Mouse (Mus musculus) NIH3T3 (cell line): ENCODE measurements at regions not wholly inside any gene's neighbourhood (a gene's known extent, or its start where the extent isn't known, plus 50 kb on each side); places are given as distances from the start of the nearest gene placed in this dataset.

Experiments used
- DNase-seq: peaks from one replicate; pipeline ENCODE4 v3.0.0-alpha.2; 2012; ENCODE audit warnings: low read depth

GRCm38 (mm10) chr2:137974651-137975050 lies 281.7 kb upstream of the Btbd3 start:
- DNase-seq = no peak

DNA sequence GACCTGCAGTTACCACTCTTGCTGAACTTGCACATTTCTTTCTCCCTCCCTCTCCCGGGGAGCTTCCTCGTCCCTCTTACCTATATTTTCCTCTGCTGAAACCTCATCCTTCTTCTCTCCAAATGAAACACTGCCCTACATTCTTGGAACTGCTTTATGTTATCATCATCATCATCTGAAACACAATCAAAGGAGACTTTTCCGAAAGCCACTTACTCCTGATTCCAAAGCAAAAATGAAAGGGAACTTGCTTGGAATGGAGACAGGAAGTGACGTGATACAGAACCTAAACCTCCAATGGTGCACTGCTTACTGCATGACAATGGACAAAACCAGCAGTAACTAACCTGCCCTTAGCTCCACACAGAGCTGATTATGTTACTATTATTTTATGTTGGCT lies 287.2 kb upstream of the Btbd3 start:
- DNase-seq = peak; percentile 13

DNA sequence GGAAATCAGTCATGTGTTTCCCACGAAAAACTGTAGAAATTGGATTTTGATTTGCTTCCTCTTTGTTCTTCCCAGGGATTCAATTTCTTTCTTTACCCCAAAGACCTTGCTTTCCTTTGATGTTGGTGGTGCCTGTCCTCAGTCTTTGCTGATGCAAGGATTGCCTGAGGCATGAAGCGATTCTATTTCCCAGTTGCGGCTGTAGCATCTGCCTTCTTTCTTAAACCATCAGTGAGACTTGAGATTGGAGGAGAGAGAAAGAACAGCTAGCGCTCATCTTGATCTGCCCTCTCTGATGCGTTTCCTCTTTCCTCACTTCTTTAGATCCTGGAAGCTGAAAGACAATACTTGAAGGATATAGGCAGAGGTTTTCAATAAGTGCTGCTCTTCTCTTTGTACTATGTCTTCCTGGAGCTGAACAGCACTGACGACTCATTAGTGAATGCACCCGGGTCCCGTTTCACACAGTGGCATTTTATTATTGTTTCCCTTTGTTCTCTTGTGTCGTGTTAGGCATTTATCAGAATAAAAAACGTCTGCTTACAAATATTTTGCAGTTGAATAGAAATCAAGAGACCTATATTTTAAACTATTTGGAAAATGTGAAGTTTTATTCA lies 289.8 kb upstream of the Btbd3 start:
- no peak for DNase-seq

GRCm38 (mm10) chr2:137954830-137955229 lies 301.5 kb upstream of the Btbd3 start:
- no peak for DNase-seq

DNA sequence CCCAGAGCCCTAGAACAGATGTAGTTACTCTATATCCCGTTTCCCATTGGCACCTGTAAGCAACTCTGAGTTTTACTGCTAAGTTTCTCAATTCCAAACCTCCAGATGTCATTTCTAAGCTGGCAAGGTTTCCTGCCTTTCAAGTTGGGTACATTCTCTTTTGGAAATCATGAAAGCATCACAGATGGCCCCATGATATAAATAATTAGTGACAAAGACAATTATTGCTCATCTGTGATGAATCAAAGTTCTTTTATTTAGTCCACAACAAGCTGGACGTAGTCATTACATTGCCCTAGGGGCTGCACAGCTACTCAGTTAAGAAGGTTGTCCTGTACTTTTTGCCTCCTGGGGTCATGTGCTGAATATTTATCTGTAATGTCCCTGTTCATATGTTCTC lies 303.2 kb upstream of the Btbd3 start:
- DNase-seq = no peak

GRCm38 (mm10) chr2:137951942-137952341 lies 304.4 kb upstream of the Btbd3 start:
- DNase-seq = no peak

DNA sequence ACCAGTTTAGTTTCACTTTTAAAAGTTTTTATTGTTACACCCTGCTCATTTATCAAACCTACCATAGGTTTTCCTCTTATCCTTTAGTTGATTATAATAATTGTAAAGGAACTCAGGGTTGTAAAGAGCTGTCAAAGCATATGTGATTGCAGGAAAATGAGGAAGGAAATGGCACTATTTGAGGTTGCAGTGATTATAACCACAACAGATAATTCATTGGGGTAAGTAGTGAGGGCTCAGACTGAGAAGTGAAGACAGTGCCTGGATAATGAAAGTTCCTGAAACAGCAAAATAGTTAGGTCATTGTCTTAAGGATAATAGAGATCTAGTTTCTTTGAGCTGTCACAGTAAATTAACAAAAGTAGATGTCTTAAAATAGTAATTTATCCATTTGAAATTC lies 305.4 kb upstream of the Btbd3 start:
- DNase-seq = no peak

DNA sequence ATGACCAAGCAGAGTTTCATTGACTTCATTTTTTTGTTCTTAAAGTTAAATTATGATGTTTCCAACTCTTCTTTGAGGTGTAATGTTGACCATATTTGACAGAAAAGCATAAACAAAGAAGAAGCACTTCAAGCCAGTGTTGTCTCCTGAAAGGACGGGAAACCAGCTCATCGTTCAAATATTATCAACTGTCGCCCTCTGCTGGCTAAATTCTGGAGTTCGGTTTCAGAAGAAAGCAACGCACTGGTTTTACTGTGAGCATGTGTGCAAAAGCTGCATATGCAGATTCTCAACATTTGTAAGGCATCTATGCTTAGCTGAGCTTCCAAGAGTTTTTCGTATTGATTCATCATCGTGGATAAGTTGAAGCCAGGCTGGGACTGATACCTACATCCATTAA lies 313.6 kb upstream of the Btbd3 start:
- DNase-seq = peak; percentile 90

DNA sequence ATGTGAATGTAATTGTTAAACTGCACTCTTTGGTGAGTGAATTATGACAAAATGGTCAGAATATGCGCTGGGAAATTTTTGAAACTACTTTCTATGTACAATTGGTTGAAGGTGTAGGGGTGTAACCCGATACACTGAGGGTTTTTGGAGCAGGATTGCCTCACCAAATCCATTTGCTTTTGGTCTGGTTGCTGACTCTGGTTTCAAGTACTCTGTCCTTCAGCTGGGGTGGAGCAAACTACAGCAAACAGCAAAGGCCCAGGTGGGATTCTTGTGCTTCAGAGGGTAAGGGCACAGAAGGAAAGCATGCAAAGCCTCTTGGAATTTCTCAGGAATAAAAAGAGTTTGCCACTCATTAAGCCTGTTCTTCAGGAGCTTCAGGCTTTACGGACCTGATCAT lies 316.8 kb upstream of the Btbd3 start:
- DNase-seq = no peak

GRCm38 (mm10) chr2:137938831-137939480 lies 317.4 kb upstream of the Btbd3 start:
- no peak for DNase-seq

GRCm38 (mm10) chr2:137936613-137937012 lies 319.8 kb upstream of the Btbd3 start:
- DNase-seq = no peak

- DNase-seq = no peak
Observed at GRCm38 (mm10) chr2:137932931-137933330, 323.4 kb upstream of the Btbd3 start.

GRCm38 (mm10) chr2:137932488-137932887 lies 323.9 kb upstream of the Btbd3 start:
- DNase-seq = no peak

- DNase-seq = peak; percentile 13
Observed at GRCm38 (mm10) chr2:137925488-137925887, 330.9 kb upstream of the Btbd3 start.

- no peak for DNase-seq
Observed at GRCm38 (mm10) chr2:137924576-137924975, 331.8 kb upstream of the Btbd3 start.

DNA sequence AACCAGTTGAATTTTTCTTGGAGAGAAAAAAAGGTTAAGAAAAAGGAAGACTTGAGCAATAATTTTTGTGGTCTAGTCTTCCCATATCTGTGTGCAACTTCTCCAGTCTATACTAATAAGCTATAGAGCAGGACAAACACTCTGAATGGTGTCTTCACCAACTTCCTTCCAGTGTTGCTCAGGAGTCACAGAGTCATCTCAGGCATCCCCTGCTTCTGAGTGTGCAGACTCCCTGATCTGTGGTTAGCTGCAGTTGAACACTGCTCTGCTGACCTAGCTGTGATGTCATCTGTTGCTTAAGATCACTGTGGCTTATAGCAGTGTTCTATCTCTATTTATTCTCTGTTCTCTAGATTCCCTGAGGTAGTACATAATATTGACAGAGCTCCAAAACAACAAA lies 357.9 kb upstream of the Btbd3 start:
- no peak for DNase-seq

DNA sequence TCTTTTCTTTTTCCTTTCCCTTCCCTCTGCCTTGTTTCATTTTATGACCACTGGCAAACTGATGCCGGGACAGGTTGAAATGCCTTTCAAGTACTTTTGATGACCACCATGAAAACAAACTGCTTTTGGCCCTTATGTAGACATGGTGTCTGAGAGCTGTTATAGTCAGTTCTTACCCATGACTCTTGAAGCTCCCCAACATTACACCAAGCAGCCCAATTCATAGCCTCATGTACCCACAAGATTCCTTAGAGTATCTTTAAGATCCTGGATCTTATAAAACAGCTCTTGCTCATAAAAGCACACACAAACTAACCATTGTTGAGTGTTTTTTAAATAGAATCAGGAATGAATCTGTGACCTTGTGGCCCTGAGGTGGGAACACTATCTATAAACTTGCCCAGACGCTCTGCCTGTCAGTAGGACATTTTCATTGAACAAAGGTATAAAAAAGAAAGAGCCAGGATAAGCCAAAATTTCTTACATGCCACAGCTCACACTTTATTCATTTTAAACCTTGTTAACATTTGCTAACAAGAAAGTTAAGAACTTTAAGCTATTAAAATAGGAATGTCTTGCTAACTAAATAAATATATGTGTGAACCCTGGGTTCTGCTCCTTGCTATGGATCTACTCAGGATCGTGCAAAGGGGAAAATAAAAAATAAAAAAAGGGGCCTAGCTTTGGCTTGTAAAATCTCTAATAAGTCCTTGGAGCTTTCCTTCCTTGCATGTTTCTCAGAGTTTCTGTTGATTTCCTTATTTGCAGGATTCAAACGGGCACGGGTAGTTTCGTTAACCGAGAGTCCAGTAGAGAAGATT lies 375.9 kb upstream of the Btbd3 start:
- DNase-seq = no peak

GRCm38 (mm10) chr2:137869676-137870075 lies 386.7 kb upstream of the Btbd3 start:
- no peak for DNase-seq

GRCm38 (mm10) chr2:137854494-137854893 lies 401.9 kb upstream of the Btbd3 start:
- peak; percentile 31 for DNase-seq

GRCm38 (mm10) chr2:137853399-137854259 lies 402.7 kb upstream of the Btbd3 start:
- no peak for DNase-seq

- no peak for DNase-seq
Observed at GRCm38 (mm10) chr2:137847901-137848300, 408.5 kb upstream of the Btbd3 start.

DNA sequence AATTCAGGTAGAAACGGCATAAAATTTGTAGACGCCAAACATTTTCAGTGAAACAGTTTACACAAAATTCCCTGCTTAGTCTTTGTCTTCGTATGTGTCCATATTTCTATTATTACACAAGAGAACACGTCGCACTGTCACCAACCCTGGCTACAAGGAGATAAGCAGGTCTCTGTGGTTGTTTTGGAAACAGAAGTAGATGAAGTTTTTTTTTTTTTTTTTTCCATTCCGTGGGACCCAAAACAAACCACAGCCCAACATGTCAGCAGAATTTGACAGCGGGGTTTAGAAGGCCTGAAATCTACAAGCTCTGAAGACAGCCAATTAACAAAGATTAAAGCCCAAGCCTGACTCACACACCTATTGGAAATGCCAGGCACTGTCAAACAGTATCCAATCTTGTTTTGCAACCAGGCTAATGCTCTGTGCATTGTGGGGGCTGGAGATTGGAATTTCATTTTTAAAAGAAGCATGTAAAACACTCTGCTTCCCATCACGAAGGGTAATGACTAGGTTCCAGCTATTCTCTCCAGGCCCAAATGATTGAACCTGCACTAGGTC lies 428.5 kb upstream of the Btbd3 start:
- DNase-seq = no peak
